Mouse (Mus musculus) lung, embryonic 14.5 days (tissue): ENCODE data around the gene Jak3. TPM values are rescaled to one million over a fixed set of nuclear protein-coding genes. Genes with fewer than 3 reads are reported as not detected.

Experiments
- ATAC-seq: fragments of 200-750 bp; cut with Nextera tagmentation; 2 replicates; pipeline ENCODE4 v1.8.0; 2017; ENCODE audit warnings: mild to moderate bottlenecking, moderate TSS enrichment, moderate library complexity; ENCODE audit not compliant: insufficient read depth
- DNase-seq: peaks from one replicate; pipeline ENCODE4 v3.0.0-alpha.2; 2015
- H3K27ac ChIP-seq: fragments of 300-500 bp; sonication (generic); 2 replicates; pipeline ENCODE4 v1.5.1; 2014; ENCODE audit warnings: low read depth, mild to moderate bottlenecking, moderate library complexity
- H3K27me3 ChIP-seq: fragments of 300-500 bp; sonication (generic); 2 replicates; pipeline ENCODE4 v1.6.1; 2014; ENCODE audit warnings: low read length, control low read depth; ENCODE audit not compliant: insufficient read depth
- H3K36me3 ChIP-seq: fragments of 300-500 bp; sonication (generic); 2 replicates; pipeline ENCODE4 v1.6.1; 2014; ENCODE audit warnings: control low read depth; ENCODE audit not compliant: insufficient read depth
- H3K4me1 ChIP-seq: fragments of 300-500 bp; sonication (generic); 2 replicates; pipeline ENCODE4 v1.6.1; 2014; ENCODE audit warnings: antibody characterized with exemption, control low read depth; ENCODE audit not compliant: insufficient read depth
- H3K4me2 ChIP-seq: fragments of 300-500 bp; sonication (generic); 2 replicates; pipeline ENCODE4 v1.6.1; 2014; ENCODE audit warnings: mild to moderate bottlenecking
- H3K4me3 ChIP-seq: fragments of 300-500 bp; sonication (generic); 2 replicates; pipeline ENCODE4 v1.5.1; 2014; ENCODE audit warnings: low read depth, low read length
- H3K9ac ChIP-seq: fragments of 300-500 bp; sonication (generic); 2 replicates; pipeline ENCODE4 v1.6.1; 2014
- H3K9me3 ChIP-seq: fragments of 300-500 bp; sonication (generic); 2 replicates; pipeline ENCODE4 v1.6.1; 2016; ENCODE audit warnings: low read depth, low read length, control low read depth
- CTCF ChIP-seq: IDR thresholded peaks from 2 replicates; pipeline ENCODE4 v1.5.1; 2016; ENCODE audit warnings: antibody characterized with exemption, low read depth
- WGBS: fragments of 180-500 bp; shearing (Covaris S2); extraction: QIAGEN DNeasy Blood & Tissue Kit; methylation state at CpG from one replicate; pipeline ENCODE4 v1.1.7; 2014; 5-methylcytosine and 5-hydroxymethylcytosine counted together
- polyA plus RNA-seq: library from polyadenylated mRNA; unstranded; fragments of >200 nt; fragmentation: Nextera tagmentation; extraction: Ambion mirVana; gene quantifications from 2 replicates; pipeline ENCODE4 v1.2.1, GENCODE M21; 2014

Jak3 gene
- polyA plus RNA-seq, 1 experiment from 2014 or later = 7.8 TPM

- TF ChIP-seq CTCF = no peak
- H3K4me1 ChIP-seq = peaks cover 13% of the 10 kb centered on the region
- WGBS = 82% methylated on average over 6 of the region's 6 CpGs
- peaks cover 6% of the 10 kb centered on the region; the same call in 1 of the 2 replicates for H3K36me3 ChIP-seq
- H3K27me3 ChIP-seq = peaks cover 13% of the 10 kb centered on the region; the same call in 1 of the 2 replicates
- ATAC-seq (no peak), DNase-seq (no peak)
- peaks cover 5% of the 10 kb centered on the region; the same call in 1 of the 2 replicates for H3K9me3 ChIP-seq
- no peak overlapping the region for H3K9ac ChIP-seq
- no peak overlapping the region for H3K4me3 ChIP-seq
- H3K27ac ChIP-seq = no peak overlapping the region
- H3K4me2 ChIP-seq = no peak overlapping the region
Measured at GRCm38 (mm10) chr8:71630761-71631160, 45.3 kb upstream of the Jak3 start.

- no peak for TF ChIP-seq CTCF
- Histone ChIP-seq H3K4me1 (peaks cover 13% of the 10 kb centered on the region), H3K9me3 (peaks cover 5% of the 10 kb centered on the region; the same call in 1 of the 2 replicates), H3K9ac (no peak overlapping the region), H3K36me3 (no peaks in the 10 kb centered on the region), H3K4me2 (no peak overlapping the region), H3K27me3 (peaks cover 13% of the 10 kb centered on the region; the same call in 1 of the 2 replicates), H3K4me3 (no peak overlapping the region), H3K27ac (no peak overlapping the region)
- no peak for DNase-seq
- WGBS = 59% methylated on average over 2 of the region's 2 CpGs
- ATAC-seq = no peak
Measured at GRCm38 (mm10) chr8:71631897-71632296, 44.2 kb upstream of the Jak3 start.

- H3K27me3 ChIP-seq = peaks cover 13% of the 10 kb centered on the region; the same call in 1 of the 2 replicates
Measured at GRCm38 (mm10) chr8:71633164-71633563, 42.9 kb upstream of the Jak3 start.

DNA sequence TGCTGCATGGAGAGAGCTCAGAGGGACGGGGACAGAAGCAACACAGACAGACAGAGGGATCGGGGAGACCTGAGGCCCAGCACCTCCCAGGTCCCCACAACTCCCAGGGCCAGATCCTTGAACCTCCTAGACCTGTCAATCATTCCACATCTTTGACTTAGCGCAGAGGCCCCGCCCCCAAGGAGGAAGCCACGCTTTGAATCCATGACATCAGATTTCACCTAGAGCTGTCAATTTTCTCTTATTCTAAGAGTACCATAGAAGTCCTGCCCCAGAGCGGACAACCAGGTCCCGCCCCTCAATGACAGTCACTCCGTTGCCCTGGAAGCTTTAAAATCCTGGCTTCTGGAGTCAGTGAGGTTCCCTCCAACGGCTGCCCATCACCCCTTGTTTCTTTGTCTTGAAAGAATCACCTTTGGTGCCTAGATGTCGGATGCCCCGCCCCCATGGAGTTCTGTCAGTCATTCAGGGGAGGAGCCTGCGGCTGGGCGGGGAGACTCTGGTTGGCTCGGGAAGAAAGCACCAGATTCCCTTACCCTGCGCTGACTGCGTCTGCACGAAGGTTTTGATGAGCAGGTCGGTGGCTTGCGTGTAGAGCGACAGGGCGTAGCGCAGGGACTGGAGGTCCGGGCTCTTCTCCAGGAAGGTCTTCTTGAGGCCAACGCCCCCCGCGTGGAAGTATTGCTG lies 42.0 kb upstream of the Jak3 start:
- 2% methylated on average over 26 of the region's 26 CpGs for WGBS
- H3K4me2 ChIP-seq = peak overlapping the region; percentile 48
- peaks cover 9% of the 10 kb centered on the region; the same call in 1 of the 2 replicates for H3K4me1 ChIP-seq
- H3K27ac ChIP-seq = no peak overlapping the region
- no peak for TF ChIP-seq CTCF
- ATAC-seq = no peak
- DNase-seq = peak; percentile 70
- no peaks in the 10 kb centered on the region for H3K36me3 ChIP-seq
- peaks cover 5% of the 10 kb centered on the region; the same call in 1 of the 2 replicates for H3K9me3 ChIP-seq
- H3K4me3 ChIP-seq = peak overlapping the region; percentile 11; the same call in 1 of the 2 replicates
- H3K9ac ChIP-seq = no peak overlapping the region; the same call in 1 of the 2 replicates
- H3K27me3 ChIP-seq = peaks cover 13% of the 10 kb centered on the region; the same call in 1 of the 2 replicates

More at GRCm38 (mm10) chr8:71633164-71633563, 42.9 kb upstream of the Jak3 start:
- Histone ChIP-seq H3K36me3 (no peaks in the 10 kb centered on the region), H3K4me2 (0 out of 2 replicates have a peak overlapping the region, but pooled peaks have one; percentile 20), H3K27ac (no peak overlapping the region), H3K9ac (no peak overlapping the region), H3K9me3 (peaks cover 5% of the 10 kb centered on the region; the same call in 1 of the 2 replicates), H3K4me1 (peaks cover 13% of the 10 kb centered on the region), H3K4me3 (no peak overlapping the region)
- 14% methylated on average over 19 of the region's 22 CpGs for WGBS
- TF ChIP-seq CTCF = peak; percentile 50
- DNase-seq (peak; percentile 42), ATAC-seq (no peak)

DNA sequence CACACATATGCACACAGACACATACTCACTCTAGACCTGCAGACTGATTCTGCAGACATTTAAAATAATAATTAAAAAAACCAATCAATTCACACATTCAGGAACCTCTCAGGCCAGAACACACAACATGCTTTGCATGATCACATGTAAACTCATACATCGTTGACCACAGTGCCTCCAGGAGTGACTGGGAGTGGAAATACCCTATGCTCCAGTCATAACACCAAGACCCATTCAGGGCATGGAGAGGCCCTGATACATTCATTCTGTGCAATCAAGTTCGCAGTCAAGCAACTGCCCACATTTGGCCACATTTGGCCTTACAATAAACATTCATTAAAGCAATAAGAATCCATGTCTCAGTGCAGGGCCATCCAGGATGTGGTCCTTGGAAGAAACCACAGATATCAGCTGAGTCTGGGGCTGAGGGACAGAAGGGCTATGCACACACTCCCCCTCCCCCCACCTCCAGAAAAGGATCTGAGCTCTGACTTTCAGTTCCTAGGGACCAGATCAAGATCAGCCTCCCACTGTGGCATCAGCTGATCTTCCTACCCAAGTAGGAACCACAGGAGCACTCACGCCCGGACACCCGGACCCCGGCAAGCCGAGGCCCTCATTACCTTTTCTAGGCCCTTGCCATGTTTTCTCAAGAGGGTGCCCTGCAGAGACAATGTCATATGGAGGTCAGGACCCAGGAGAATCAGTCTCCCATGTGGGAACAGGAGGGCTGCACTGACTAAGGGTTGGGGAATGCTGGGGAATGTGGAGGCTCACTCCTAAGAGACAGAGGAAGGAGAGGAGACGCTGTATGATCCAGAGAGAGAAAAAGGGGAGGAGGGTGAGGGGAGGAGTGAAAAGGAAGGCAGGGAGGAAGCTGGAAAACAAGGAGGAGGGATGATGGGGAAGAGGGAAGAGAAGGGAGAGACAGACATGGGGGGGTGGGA lies 38.7 kb upstream of the Jak3 start:
- TF ChIP-seq CTCF = no peak
- 48% methylated on average over 8 of the region's 8 CpGs for WGBS
- H3K4me2 ChIP-seq = no peak overlapping the region
- H3K4me3 ChIP-seq = no peak overlapping the region
- no peak overlapping the region for H3K27ac ChIP-seq
- H3K9ac ChIP-seq = no peak overlapping the region
- H3K27me3 ChIP-seq = peaks cover 13% of the 10 kb centered on the region; the same call in 1 of the 2 replicates
- peaks cover 5% of the 10 kb centered on the region; the same call in 1 of the 2 replicates for H3K9me3 ChIP-seq
- ATAC-seq (no peak), DNase-seq (no peak)
- peaks cover 3% of the 10 kb centered on the region; the same call in 1 of the 2 replicates for H3K4me1 ChIP-seq
- H3K36me3 ChIP-seq = no peaks in the 10 kb centered on the region

GRCm38 (mm10) chr8:71638321-71638720 lies 37.8 kb upstream of the Jak3 start:
- Histone ChIP-seq H3K4me1 (peaks cover 3% of the 10 kb centered on the region; the same call in 1 of the 2 replicates), H3K36me3 (no peaks in the 10 kb centered on the region), H3K27ac (no peak overlapping the region), H3K4me2 (no peak overlapping the region), H3K4me3 (no peak overlapping the region), H3K27me3 (peaks cover 13% of the 10 kb centered on the region; the same call in 1 of the 2 replicates), H3K9me3 (no peaks in the 10 kb centered on the region), H3K9ac (no peak overlapping the region)
- TF ChIP-seq CTCF = no peak
- DNase-seq (no peak), ATAC-seq (no peak)
- WGBS = 70% methylated on average over 6 of the region's 6 CpGs

- no peak overlapping the region for H3K4me2 ChIP-seq
- no peak for TF ChIP-seq CTCF
- no peak overlapping the region for H3K4me3 ChIP-seq
- 84% methylated on average over 4 of the region's 4 CpGs for WGBS
- H3K36me3 ChIP-seq = no peaks in the 10 kb centered on the region
- no peak overlapping the region for H3K27ac ChIP-seq
- DNase-seq (no peak), ATAC-seq (no peak)
- H3K27me3 ChIP-seq = peaks cover 7% of the 10 kb centered on the region; the same call in 1 of the 2 replicates
- no peak overlapping the region for H3K9ac ChIP-seq
- no peaks in the 10 kb centered on the region for H3K9me3 ChIP-seq
- 0 out of 2 replicates have a peak, but pooled peaks cover under 1% of the 10 kb centered on the region for H3K4me1 ChIP-seq
Measured at GRCm38 (mm10) chr8:71639318-71639717, 36.8 kb upstream of the Jak3 start.
